Mouse (Mus musculus): ENCODE measurements around the gene Ptbp3.
"Not testable (repeated sequence)": the region's sequence is repeated elsewhere in the genome, so short reads cannot be mapped to it uniquely, and the experiment has no call there.

DNA sequence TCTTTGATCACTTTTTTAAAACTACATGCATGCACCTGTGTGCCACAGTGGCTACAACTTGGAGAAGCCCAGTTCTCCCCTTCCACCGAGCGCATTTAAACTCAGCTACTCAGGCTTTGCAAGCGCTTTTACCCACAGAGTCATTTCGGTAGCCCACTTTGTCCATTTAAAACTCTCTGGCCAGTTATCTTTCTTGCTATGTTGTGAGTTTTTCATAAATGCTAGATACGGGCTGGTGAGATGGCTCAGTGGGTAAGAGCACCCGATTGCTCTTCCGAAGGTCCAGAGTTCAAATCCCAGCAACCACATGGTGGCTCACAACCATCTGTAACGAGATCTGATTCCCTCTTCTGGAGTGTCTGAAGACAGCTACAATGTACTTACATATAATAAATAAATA, 21.4 kb upstream of the Ptbp3 start:
- not testable (repeated sequence) for TF ChIP-seq USF1 (IDR thresholded peaks at IDR 0.05; ENCODE audit: low read depth); CTCF (IDR thresholded peaks at IDR 0.05; ENCODE audit: control insufficient read depth, insufficient read depth, insufficient read length)
